Mouse (Mus musculus) bone marrow, adult 2 months (tissue): ENCODE data around the gene Zmym4. TPM values are rescaled to one million over a fixed set of nuclear protein-coding genes. Genes with fewer than 3 reads are reported as not detected.
"Not testable (repeated sequence)": the region's sequence is repeated elsewhere in the genome, so short reads cannot be mapped to it uniquely, and the experiment has no call there.

Experiments used
- H3K27ac ChIP-seq: fragments of 200-500 bp; 2 replicates; pipeline ENCODE4 v1.5.1; 2012; ENCODE audit warnings: low read depth, mild to moderate bottlenecking, control low read depth, inconsistent platforms, low read length; ENCODE audit not compliant: control insufficient read depth, poor library complexity, insufficient read depth
- H3K4me1 ChIP-seq: fragments of 200-500 bp; 2 replicates; pipeline ENCODE4 v1.6.1; 2011; ENCODE audit warnings: low read length; ENCODE audit not compliant: control insufficient read depth, insufficient read depth
- H3K4me3 ChIP-seq: fragments of 200-500 bp; replicated peaks from 2 replicates; pipeline ENCODE3; 2011; ENCODE audit warnings: mild to moderate bottlenecking, low read depth, low read length, control low read depth; ENCODE audit not compliant: control insufficient read depth
- CTCF ChIP-seq: fragments of 200-500 bp; IDR thresholded peaks from 2 replicates; pipeline ENCODE4 v1.5.1; 2011; ENCODE audit warnings: low read length, control low read depth; ENCODE audit not compliant: control insufficient read depth, insufficient read depth
- POLR2A ChIP-seq: fragments of 200-500 bp; IDR thresholded peaks from 2 replicates; pipeline ENCODE4 v1.6.1; 2011; ENCODE audit warnings: low read depth, mild to moderate bottlenecking, control low read depth, low read length, borderline replicate concordance; ENCODE audit not compliant: control insufficient read depth
- WGBS: fragments of 180-500 bp; shearing (Covaris S2); methylation state at CpG from one replicate; pipeline ENCODE4 v1.1.7; 2018; 5-methylcytosine and 5-hydroxymethylcytosine counted together
- polyA plus RNA-seq: library from polyadenylated mRNA; stranded (reverse); fragments of >200 nt; gene quantifications from 2 replicates; pipeline ENCODE4 v1.2.4, GENCODE M21; 2011; ENCODE audit warnings: low replicate concordance; ENCODE audit not compliant: missing spikeins, insufficient read depth, insufficient read length

Gene Zmym4
- polyA plus RNA-seq, 1 experiment, result 10.6 TPM

DNA sequence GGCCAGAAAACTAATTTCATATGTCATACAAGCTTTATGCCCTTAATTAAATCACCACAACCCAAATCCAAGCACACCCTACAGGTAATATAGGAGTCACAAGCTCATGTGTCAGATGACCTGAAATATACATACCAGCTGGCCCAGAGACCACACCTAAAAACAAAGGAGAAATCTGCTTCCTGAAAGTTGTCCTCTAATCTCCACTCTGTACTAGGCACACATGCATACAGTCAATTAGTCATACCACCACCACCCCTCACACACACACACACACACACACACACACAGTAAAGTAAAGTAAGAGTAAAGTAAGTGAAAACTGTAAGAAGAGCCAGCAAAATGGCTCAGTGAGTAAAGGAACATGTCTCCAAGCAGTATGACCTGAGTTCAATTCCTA is 9.3 kb downstream of the Zmym4 start:
- no peak overlapping the region for H3K4me3 ChIP-seq
- TF ChIP-seq CTCF (no peak), POLR2A (no peak)
- H3K27ac ChIP-seq, result no peak overlapping the region
- no peaks in the 10 kb centered on the region for H3K4me1 ChIP-seq

DNA sequence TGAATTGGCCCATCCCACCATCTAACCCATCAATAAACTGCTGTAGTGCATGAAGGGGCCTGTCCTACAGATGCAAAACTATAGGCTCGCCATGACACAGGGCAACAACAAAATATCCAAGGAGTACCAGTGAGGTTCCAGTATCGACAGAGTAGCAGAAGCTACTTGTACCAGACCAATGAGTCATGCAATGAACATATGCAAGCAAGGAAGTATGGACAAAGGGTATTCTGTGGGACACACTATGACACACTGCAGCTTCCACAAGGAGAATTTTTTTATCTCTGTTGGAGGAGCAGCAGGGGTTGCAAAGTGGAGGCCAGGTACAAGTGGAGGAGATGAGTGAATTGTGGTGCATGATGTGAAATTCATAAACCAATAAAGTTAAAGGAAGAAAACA is 9.7 kb downstream of the Zmym4 start:
- WGBS, result 74% methylated on average over 2 of the region's 2 CpGs
- TF ChIP-seq CTCF, result no peak
- no peak for TF ChIP-seq POLR2A
- H3K4me3 ChIP-seq, result no peak overlapping the region

DNA sequence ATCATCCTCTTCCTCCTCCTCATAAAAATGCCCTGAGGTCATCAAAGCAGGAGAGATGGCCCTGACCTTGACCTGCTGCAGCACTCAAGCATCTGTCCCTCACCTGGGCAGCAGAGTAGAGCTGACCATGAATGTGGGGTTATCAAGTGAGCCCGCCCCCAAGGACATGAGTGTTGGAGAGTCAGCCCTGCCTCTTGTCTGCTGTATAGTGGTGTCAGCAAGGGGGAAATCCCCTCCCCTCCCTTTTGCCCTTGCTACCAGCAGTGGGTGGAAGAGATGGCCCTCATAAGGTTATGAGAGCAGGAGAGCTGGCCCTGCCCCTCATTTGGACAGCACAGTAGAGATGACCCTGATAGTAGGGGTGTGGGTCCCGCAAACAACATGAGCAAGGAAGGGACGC is 10.5 kb downstream of the Zmym4 start:
- TF ChIP-seq POLR2A, result no peak
- no peak for TF ChIP-seq CTCF
- Histone ChIP-seq H3K4me3 (no peak overlapping the region), H3K27ac (no peak overlapping the region), H3K4me1 (no peaks in the 10 kb centered on the region)
- WGBS, result 78% methylated on average over 3 of the region's 3 CpGs

More for the DNA sequence above, 9.7 kb downstream of the Zmym4 start:
- Histone ChIP-seq H3K27ac (no peak overlapping the region), H3K4me1 (no peaks in the 10 kb centered on the region)

DNA sequence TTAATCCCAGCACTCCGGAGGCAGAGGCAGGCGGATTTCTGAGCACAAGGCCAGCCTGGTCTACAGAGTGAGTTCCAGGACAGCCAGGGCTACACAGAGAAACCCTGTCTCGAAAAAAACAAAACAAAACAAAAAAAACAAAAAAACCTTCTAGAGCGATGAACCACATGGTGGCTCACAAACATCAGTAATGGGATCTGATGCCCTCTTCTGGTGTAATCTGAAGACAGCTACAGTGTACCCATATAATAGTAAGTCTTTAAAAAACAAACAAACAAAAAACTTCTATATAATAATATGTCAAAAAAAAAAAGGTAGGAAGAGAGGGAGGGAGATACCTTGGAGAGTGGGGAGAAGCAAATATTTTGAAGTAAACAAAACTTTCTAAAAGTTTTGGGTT is 17.1 kb downstream of the Zmym4 start:
- not testable (repeated sequence) for H3K4me1 ChIP-seq, H3K27ac ChIP-seq, H3K4me3 ChIP-seq
- 77% methylated on average over 4 of the region's 4 CpGs for WGBS

DNA sequence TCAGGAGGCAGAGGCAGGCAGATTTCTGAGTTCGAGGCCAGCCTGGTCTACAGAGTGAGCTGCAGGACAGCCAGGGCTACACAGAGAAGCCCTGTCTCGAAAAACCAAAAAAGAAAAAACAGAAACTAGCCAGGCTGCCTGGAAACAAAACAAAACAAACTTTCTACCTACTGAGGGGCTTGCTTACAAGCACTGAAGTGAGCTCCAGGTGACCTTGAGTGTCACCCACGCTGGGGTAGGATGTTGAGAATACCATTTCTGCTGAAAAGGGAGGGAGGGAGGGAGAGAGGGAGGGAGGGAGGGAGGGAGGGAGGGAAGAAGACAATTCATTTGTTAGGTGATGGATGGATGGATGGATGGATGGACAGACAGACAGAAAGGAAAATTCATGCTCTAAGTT is 24.5 kb downstream of the Zmym4 start:
- Histone ChIP-seq H3K27ac (no peak overlapping the region), H3K4me1 (no peaks in the 10 kb centered on the region), H3K4me3 (no peak overlapping the region)
- 92% methylated on average over 3 of the region's 3 CpGs for WGBS
- TF ChIP-seq POLR2A, result no peak
- TF ChIP-seq CTCF, result no peak

DNA sequence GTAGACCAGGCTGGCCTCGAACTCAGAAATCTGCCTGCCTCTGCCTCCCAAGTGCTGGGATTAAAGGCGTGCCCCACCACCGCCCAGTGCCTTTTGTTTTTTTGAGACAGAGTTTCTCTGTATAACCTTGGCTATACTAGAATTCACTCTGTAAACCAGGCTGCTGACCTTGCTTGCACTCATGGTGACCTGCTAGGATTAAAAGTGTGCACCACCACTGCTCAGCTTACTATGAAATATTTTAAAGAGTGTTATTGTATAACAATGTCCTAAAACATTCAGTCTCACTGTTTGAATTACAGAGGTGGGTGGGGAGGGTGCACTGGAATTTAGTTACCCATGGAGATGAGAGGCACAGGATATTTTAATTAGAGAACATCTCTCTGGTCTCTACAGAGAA is 25.1 kb downstream of the Zmym4 start:
- 92% methylated on average over 3 of the region's 3 CpGs for WGBS
- TF ChIP-seq POLR2A, result no peak
- TF ChIP-seq CTCF, result no peak
- Histone ChIP-seq H3K27ac (no peak overlapping the region), H3K4me3 (no peak overlapping the region), H3K4me1 (no peaks in the 10 kb centered on the region)

DNA sequence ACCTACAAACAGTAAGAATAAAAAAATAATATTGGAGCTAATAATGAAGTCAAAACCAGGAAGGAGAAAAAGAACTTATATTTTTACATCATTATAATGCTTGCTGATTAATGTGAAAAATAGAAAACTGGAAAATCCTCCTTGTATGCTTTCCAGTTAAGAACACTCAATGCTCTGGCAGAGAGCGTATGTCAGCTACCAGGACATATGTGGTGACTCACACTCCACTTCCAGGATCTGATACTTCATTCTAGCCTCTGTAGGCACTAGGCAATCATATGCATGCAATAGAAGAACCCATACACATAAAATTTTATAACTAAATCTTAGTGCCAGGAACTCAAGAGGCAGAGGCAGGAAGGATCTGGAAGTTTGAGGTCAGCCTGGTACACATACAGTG is 40.2 kb downstream of the Zmym4 start:
- Histone ChIP-seq H3K4me1 (no peaks in the 10 kb centered on the region), H3K4me3 (no peak overlapping the region), H3K27ac (no peak overlapping the region)
- TF ChIP-seq CTCF (no peak), POLR2A (no peak)
- 82% methylated on average over 1 of the region's 1 CpGs for WGBS

DNA sequence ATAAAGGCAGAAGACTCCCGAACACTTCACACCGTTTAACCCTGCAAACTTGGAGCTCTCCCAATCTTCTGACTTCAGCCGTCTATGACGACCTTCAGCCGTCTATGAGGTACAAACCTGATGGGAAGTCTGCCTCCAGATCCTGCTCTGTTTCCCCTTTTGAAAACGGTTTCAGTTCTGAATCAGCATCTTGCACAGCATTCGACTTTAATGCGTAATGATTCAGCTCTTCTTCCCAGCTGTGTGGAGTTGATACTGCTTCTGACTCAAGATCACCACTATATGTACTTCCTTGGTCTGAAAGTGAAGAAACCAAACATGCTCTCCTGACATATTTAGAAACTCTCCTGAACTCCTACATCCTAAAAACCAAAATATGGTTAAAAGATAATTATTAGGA is 78.1 kb downstream of the Zmym4 start:
- WGBS, result 19% methylated on average over 8 of the region's 8 CpGs
- no peaks in the 10 kb centered on the region for H3K4me1 ChIP-seq
- H3K27ac ChIP-seq, result no peak overlapping the region
- no peak overlapping the region for H3K4me3 ChIP-seq
- TF ChIP-seq CTCF (no peak), POLR2A (no peak)

DNA sequence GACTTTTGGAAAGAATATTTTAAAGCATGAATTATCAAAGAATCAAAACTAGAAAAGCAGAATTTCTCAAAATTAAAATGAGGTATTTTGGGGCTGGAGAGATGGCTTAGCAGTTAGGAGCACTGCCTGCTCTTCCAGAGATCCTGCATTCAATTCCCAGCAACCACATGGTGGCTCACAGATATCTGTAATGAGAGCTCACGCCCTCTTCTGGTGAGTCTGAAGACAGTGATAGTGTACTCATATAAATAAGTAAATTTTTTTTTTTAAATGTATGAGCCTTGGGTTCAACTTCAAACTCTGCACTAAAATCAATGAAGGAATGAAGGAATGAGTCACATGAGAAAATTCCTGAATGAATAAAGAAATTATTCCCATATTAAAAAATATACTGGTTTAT is 82.0 kb downstream of the Zmym4 start:
- 74% methylated on average over 1 of the region's 1 CpGs for WGBS
- Histone ChIP-seq H3K4me1 (no peaks in the 10 kb centered on the region), H3K27ac (no peak overlapping the region), H3K4me3 (no peak overlapping the region)
- TF ChIP-seq CTCF, result no peak
- TF ChIP-seq POLR2A, result no peak

DNA sequence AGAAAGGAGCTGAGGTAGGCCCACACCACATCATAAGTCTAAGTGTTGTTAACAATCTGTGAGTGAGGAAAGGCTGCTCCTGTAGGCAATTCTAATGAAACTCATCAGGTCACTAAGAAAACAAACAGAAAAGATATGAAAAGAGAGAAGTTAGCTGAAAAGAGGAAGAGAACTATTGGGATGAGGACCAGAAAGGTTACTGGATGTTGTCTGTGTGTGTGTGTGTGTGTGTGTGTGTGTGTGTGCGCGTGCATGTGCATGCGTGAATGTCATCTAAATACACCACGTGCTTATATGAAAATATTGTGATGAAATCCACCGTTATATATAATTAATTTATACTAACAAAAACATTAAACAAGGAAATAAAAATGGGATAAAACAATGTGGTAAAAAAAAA is 84.3 kb downstream of the Zmym4 start:
- WGBS, result 68% methylated on average over 5 of the region's 5 CpGs
- Histone ChIP-seq H3K4me3 (no peak overlapping the region), H3K4me1 (no peaks in the 10 kb centered on the region), H3K27ac (no peak overlapping the region)
- TF ChIP-seq CTCF (no peak), POLR2A (no peak)
